Mouse (Mus musculus): Measurements from ENCODE around the gene M1ap.

Gene M1ap

GRCm38 (mm10) chr6:83006114-83006513, 59.4 kb downstream of the M1ap start:
- DNase-seq (ENCODE audit: low read depth, low spot score), result no peak

GRCm38 (mm10) chr6:83008659-83009058, 62.0 kb downstream of the M1ap start:
- DNase-seq (ENCODE audit: low read depth, low spot score), result no peak

DNA sequence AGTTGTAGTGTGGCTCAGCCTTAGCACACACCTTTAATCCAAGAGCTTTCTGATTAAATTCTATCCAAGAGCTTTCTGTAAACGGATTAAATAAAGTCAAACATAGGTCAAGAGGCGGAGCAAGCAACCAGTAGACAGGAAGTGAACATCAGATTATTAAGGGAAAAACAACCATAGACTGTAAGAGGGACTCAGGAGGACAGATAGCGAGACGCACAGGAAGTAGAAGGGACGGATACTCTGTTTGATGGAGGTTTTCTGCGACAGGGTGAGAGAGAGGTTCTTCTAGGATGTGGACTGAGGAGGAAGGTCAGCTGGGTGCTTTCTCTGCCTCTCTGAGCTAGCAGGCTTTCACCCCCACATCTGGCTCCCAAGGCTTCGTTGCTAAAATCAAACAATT, 63.3 kb downstream of the M1ap start:
- no peak for DNase-seq (ENCODE audit: low read depth, low spot score)

GRCm38 (mm10) chr6:83011255-83011654, 64.6 kb downstream of the M1ap start:
- DNase-seq (ENCODE audit: low read depth, low spot score), result no peak

DNA sequence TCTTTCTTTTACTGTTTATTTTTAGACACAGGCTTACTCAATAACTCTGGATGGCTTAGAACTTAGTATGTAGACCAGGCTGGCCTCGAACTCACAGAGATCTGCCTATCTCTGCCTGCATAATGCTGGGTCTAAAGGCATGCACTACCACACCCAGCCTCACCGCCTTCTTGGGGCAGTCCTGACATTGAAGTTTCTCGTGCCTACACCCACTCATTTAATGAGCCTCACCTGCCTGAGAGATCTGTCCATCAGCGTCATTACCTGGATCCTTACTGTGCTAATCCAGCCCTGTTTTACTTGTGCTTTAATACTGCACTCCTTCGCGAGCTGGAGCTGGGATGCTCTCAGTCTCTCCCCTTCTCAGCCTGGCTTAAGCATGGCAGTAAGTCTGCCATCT, 65.1 kb downstream of the M1ap start:
- DNase-seq (ENCODE audit: low read depth, low spot score), result no peak

DNA sequence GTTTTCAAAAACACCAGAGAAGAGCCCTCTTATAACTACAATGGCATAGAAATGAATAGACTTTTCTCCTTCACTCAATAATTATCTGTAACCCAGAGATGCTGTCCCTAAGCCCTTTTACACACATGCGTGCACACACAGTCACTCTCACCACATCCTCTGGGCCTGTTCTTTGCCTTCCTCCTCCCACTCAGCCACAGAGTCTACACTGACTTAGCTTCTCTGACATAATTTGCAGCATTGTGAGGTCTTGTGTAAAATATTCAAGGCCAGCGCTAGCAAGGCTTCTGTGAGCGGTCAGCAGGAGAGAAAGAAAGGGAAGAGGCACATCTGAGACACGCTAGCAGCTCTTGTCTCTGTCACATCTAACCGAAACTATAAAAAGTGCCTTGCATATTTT, 66.7 kb downstream of the M1ap start:
- DNase-seq (ENCODE audit: low read depth, low spot score), result no peak

- DNase-seq (ENCODE audit: low read depth, low spot score), result peak; percentile 89
Observed at GRCm38 (mm10) chr6:83014482-83015466, 68.1 kb downstream of the M1ap start.

- no peak for DNase-seq (ENCODE audit: low read depth, low spot score)
Observed at GRCm38 (mm10) chr6:83015749-83016148, 69.0 kb downstream of the M1ap start.

DNA sequence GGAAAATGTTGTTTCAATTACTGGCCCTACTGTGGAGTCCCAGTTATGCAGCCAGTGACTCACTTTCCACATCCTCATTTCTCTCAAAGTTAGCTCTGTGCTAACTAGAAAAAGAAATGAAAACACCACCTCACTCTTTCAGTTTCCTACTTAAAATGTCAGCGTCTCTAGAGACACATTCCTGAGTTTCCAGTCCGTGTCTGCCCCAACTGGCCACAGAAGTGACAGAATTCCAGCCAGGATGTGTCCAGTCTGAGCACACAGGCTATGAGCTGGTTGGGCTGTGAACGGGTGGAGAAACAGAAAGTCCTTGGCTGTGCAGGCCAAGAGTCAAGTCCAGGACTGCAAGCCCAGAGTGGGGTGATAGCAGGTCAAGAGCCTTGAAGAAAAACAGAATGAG, 70.5 kb downstream of the M1ap start:
- no peak for DNase-seq (ENCODE audit: low read depth, low spot score)

GRCm38 (mm10) chr6:83019044-83019443, 72.3 kb downstream of the M1ap start:
- no peak for DNase-seq (ENCODE audit: low read depth, low spot score)

- no peak for DNase-seq (ENCODE audit: low read depth, low spot score)
Observed at GRCm38 (mm10) chr6:83020121-83020520, 73.4 kb downstream of the M1ap start.

DNA sequence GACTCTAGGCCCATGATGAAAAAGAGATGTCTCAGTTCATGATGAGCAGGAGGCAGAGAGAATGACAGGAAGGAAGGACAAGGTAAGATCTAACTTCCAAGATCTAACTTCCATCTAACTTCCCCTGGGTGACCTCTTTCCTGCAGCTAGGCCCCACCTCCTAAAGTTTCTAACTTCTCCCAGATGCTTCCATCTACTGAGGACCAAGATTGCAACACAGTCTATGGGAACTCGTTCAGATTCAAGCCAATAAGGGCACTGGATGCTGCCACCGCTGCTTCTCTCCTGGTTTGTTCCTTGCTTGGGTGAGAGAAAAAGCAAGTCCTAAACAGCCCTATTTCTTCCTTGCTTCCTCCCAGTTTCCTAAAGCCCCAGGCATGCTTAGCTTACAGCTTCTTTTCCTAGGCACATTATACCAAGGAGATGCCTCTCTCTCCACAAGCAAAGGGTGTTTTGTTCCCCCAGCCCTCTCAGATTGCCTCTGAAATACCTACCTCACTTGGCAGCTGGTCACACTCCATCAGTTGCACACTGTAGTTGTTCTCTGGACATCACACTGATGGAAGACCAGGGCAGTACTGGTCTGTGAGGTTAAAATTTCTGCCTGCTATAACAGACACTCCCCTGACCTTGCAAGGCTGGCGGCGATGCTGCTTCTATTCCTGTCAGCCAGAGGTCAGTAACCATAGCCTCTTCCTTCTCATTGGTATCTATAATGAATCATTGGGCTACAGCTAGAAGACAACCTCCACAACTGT, 74.3 kb downstream of the M1ap start:
- DNase-seq (ENCODE audit: low read depth, low spot score), result no peak

DNA sequence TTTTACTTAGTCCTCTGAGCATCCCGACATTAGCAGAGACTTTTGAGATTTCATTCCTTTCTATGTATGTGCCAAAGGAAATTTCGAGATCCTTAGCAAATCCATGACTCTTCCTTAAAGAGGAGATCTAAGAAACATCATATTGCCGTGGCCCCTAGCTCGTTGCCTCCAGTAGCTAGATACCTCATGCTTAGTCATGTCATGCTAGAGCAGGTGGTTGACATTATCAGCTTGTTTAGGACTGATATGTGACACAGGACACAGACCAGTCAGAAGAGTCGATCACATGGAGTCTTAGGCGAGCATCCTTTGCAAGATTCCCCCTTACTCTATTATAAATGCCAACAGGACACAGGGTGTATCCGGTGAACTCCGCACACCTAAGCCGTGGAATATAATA, 76.3 kb downstream of the M1ap start:
- peak; percentile 57 for DNase-seq (ENCODE audit: low read depth, low spot score)

DNA sequence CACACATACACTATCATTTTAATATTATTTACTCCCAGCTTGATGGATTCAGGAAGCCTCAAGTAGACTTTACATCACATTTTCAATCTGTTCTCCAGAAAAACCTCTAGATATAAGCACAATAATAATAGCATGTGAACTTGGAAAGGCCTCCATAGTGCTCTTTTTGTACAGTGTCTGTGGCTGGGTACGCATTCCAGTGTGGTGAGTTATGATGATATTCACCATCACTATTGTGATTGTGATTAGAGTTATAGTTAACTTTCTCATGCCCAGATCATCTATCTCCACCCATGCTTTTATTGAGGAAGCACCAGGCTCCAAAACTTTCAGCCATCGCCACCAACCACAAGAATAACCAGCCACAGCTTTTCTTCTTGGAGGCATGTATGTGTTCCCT, 77.1 kb downstream of the M1ap start:
- DNase-seq (ENCODE audit: low read depth, low spot score), result no peak

- DNase-seq (ENCODE audit: low read depth, low spot score), result no peak
Observed at GRCm38 (mm10) chr6:83024421-83024820, 77.7 kb downstream of the M1ap start.

- DNase-seq (ENCODE audit: low read depth, low spot score), result no peak
Observed at GRCm38 (mm10) chr6:83025221-83025620, 78.5 kb downstream of the M1ap start.

- DNase-seq (ENCODE audit: low read depth, low spot score), result no peak
Observed at GRCm38 (mm10) chr6:83027293-83027692, 80.6 kb downstream of the M1ap start.

DNA sequence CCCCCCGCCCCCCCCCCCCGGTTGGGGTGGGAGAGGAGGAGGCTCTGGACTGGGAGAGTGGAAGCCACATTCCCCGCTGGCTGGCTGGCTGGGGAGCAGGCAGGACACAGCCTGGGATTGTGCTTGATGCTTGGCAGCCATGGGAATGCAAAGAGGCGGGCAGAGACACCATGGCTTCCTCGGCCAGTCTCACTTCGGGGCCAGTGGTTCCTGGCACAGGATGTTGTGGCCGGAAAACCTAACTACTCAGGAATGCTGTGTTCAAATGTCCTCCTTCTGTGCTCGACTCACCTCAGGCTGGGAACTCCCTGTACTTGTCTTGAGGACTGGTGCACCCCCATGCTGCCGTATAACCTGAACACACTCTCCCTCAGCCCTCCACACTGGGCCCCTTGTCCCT, 81.0 kb downstream of the M1ap start:
- no peak for DNase-seq (ENCODE audit: low read depth, low spot score)

- no peak for DNase-seq (ENCODE audit: low read depth, low spot score)
Observed at GRCm38 (mm10) chr6:83029777-83030176, 83.1 kb downstream of the M1ap start.

DNA sequence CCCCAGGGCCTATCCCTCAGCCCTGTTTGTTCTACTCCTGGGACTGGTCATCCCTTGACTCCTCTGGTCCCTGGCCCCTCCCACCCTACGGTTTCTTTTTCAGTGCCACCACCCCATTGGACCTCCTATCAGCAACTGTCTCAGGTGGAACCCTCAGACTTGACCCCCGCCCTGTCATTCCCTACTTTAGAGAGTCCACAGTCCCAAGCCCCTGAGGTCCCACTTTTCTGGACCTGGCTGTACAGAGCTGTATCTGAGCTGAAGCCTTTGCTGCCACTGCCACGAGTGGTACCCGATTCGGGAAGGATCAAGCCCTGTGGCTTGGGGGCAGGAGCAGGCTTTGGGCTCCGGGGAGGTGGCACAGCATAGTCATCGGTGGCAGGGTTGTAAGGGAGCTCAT, 84.4 kb downstream of the M1ap start:
- DNase-seq (ENCODE audit: low read depth, low spot score), result no peak

- DNase-seq (ENCODE audit: low read depth, low spot score), result no peak
Observed at GRCm38 (mm10) chr6:83031921-83032590, 85.4 kb downstream of the M1ap start.

GRCm38 (mm10) chr6:83032769-83033191, 86.1 kb downstream of the M1ap start:
- no peak for DNase-seq (ENCODE audit: low read depth, low spot score)
